Mouse (Mus musculus) hindbrain, embryonic 10.5 days (tissue): ENCODE measurements around the gene Gm45233. TPM values are rescaled to one million over a fixed set of nuclear protein-coding genes. Genes with fewer than 3 reads are reported as not detected.
"Not testable (repeated sequence)": the region's sequence is repeated elsewhere in the genome, so short reads cannot be mapped to it uniquely, and the experiment has no call there.

Experiments
- DNase-seq: peaks from one replicate; pipeline ENCODE4 v3.0.0-alpha.2; 2017; ENCODE audit warnings: low spot score
- H3K27ac ChIP-seq: fragments of 300-500 bp; sonication (generic); 2 replicates; pipeline ENCODE4 v1.5.1; 2016; ENCODE audit warnings: mild to moderate bottlenecking, moderate library complexity
- H3K27me3 ChIP-seq: fragments of 300-500 bp; sonication (generic); 2 replicates; pipeline ENCODE4 v1.6.1; 2016; ENCODE audit warnings: mild to moderate bottlenecking; ENCODE audit not compliant: poor library complexity, insufficient read depth, severe bottlenecking
- H3K36me3 ChIP-seq: fragments of 300-500 bp; sonication (generic); 2 replicates; pipeline ENCODE4 v1.6.1; 2016; ENCODE audit warnings: mild to moderate bottlenecking, moderate library complexity
- H3K4me1 ChIP-seq: fragments of 300-500 bp; sonication (generic); replicated peaks from 2 replicates; pipeline ENCODE4 v1.6.1; 2016; ENCODE audit warnings: mild to moderate bottlenecking
- H3K4me3 ChIP-seq: fragments of 300-500 bp; sonication (generic); 2 replicates; pipeline ENCODE4 v1.5.1; 2016; ENCODE audit warnings: mild to moderate bottlenecking, moderate library complexity
- H3K9me3 ChIP-seq: fragments of 300-500 bp; sonication (generic); 2 replicates; pipeline ENCODE4 v1.6.1; 2016; ENCODE audit warnings: mild to moderate bottlenecking, moderate library complexity
- WGBS: fragments of 180-500 bp; shearing (Covaris S2); methylation state at CpG from one replicate; pipeline ENCODE4 v1.1.7; 2016; 5-methylcytosine and 5-hydroxymethylcytosine counted together
- polyA plus RNA-seq: library from polyadenylated mRNA; unstranded; fragments of >200 nt; fragmentation: Nextera tagmentation; extraction: Ambion mirVana; gene quantifications from 2 replicates; pipeline ENCODE4 v1.2.1, GENCODE M21; 2016

The Gm45233 gene
- polyA plus RNA-seq = 0.47 and 0.51 TPM in 2 replicates

DNA sequence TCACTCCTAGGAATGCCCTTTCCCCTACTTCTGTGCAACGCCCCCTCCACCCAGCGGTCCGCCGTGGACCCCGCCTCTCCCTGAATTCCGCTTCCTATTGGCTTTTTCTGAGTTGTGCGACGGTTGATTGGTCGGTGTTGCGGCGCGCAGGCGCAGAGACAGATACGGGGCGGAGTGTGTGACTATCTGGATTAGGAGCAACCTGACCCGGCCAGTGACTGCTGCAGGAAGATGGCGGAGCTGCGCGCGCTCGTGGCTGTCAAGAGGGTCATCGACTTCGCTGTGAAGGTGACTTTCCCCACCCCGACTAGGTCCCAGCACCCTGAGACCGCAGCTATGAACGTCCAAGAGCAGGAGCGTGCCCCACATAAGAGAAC, at the start of gene Gm45233, which contains the start of gene Etfb:
Gene Gm45233, plus strand, starts transcription at position 212 of the 377 bp plus-strand sequence.
Gene Etfb, plus strand, starts transcription at position 167 of the 377 bp plus-strand sequence.
- DNase-seq = peak; percentile 95
- WGBS = under 1% methylated on average over 27 of the region's 27 CpGs

DNA sequence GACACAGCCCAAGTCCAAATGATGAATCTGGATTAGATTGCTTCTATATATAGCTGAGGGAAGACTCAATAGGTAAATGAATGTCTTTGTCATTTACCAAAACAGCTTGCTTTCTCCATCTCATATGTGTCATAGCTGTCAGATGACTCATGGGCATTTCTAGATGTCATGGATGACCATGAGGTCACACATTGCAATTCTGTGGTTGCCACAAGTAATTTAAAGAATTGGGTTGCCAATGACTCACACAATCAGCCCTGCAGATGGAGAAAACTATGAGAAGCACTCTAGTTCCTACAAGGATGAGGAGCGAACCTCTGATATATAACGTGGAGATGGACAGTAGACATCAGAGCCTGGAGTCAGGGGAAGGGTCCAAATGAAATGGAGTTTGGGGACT, 44.4 kb upstream of the Gm45233 start:
- H3K27me3 ChIP-seq = no peaks in the 10 kb centered on the region
- H3K4me3 ChIP-seq = no peak overlapping the region
- no peak for DNase-seq
- 90% methylated on average over 2 of the region's 2 CpGs for WGBS
- no peaks in the 10 kb centered on the region for H3K36me3 ChIP-seq
- H3K4me1 ChIP-seq = no peaks in the 10 kb centered on the region
- no peak overlapping the region for H3K27ac ChIP-seq
- H3K9me3 ChIP-seq = no peaks in the 10 kb centered on the region

More for the DNA sequence above, at the start of gene Gm45233, which contains the start of gene Etfb:
- peak within 1 kb of the TSS; percentile 66 for H3K4me3 ChIP-seq
- peak within 1 kb of the TSS; percentile 88 for H3K27ac ChIP-seq
- no peaks in the 10 kb centered on the region for H3K36me3 ChIP-seq
- no peaks in the 10 kb centered on the region for H3K9me3 ChIP-seq
- H3K27me3 ChIP-seq = no peaks in the 10 kb centered on the region
- peaks cover 22% of the 10 kb centered on the region for H3K4me1 ChIP-seq

DNA sequence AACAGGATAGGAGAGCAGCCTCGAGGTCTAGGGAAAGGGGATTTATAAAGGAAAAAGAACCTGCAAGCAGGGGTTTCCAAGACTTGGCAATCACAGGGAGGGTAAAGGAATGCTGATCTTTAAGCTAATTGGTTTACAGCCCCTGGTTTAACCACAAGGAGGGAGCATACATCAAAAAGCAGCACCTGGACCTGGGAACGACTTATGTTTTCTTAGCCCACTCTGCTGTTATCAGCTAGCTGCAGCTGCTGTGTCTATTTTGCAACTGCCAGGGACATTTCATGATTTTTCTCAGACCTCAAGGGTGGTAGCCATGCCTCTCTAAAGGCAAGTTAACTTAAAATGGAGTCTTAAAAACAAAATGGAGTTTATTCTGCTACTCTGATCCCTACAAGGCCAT, 41.2 kb upstream of the Gm45233 start:
- Histone ChIP-seq H3K27me3 (no peaks in the 10 kb centered on the region), H3K36me3 (no peaks in the 10 kb centered on the region), H3K4me1 (no peaks in the 10 kb centered on the region), H3K9me3 (no peaks in the 10 kb centered on the region), H3K4me3 (no peak overlapping the region), H3K27ac (no peak overlapping the region)
- DNase-seq = no peak
- 65% methylated on average over 2 of the region's 2 CpGs for WGBS

DNA sequence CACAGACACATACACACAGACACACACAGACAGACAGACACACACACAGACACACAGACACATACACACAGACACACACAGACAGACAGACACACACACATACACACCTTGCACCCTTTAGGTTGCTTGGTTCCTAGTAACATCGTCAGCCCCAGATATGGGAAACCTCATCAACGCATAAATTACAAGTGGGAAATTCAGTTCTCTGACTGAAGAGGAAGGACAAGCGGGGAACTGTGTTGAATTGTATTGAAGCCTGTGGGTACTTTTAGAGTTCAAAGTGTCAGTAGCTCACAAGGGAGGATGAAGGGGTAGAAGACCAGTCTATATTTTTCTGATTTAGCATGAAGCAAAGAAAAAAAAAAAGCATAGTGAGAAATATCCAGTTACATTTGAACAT, 36.4 kb upstream of the Gm45233 start:
- Histone ChIP-seq H3K36me3 (no peaks in the 10 kb centered on the region), H3K27ac (no peak overlapping the region), H3K4me1 (peaks cover 5% of the 10 kb centered on the region), H3K9me3 (no peaks in the 10 kb centered on the region; the same call in 1 of the 2 replicates), H3K4me3 (no peak overlapping the region), H3K27me3 (no peaks in the 10 kb centered on the region)
- DNase-seq = no peak
- WGBS = 88% methylated on average over 3 of the region's 3 CpGs

DNA sequence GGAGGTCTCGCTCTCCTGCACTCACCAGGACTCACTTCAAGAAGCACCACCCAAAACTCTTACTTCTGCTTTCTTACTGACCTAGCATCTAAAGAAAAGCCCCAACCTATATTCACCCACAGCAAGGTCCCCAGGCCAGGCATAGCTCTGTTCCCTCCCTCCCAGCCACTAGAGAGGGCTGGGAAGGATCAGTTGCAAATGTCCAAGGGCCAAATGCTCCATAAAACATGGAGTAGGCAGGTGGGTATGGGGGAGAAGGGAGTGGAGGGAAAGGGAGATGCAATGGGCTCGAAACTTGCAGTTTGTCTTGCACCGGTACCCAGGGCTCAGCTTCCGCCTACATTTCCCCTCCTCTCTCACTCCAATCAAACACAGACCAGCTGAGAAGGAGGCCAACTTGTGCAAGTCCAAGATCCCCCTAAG, 35.8 kb upstream of the Gm45233 start, which contains the start of gene Siglecg:
Gene Siglecg, plus strand, starts transcription at position 74 of the 423 bp plus-strand sequence.
- Histone ChIP-seq H3K9me3 (no peaks in the 10 kb centered on the region; the same call in 1 of the 2 replicates), H3K4me3 (no peak within 1 kb of the TSS), H3K27me3 (no peaks in the 10 kb centered on the region), H3K4me1 (peaks cover 5% of the 10 kb centered on the region), H3K36me3 (no peaks in the 10 kb centered on the region), H3K27ac (no peak within 1 kb of the TSS)
- 80% methylated on average over 4 of the region's 4 CpGs for WGBS
- DNase-seq = no peak

DNA sequence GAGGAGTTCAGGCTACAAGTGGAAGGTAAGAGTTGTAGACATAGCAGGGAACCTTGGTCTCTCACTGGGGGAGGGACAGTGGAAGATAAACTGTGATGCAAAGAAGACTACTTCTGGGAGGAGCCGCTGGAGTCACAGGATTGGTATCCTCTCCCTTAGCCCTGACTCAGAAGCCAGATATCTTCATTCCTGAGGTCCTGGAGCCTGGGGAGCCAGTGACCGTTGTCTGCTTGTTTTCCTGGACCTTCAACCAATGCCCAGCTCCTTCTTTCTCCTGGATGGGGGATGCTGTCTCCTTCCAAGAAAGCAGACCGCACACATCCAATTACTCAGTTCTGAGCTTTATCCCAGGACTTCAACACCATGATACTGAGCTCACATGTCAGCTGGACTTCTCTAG, 34.8 kb upstream of the Gm45233 start:
- DNase-seq = no peak
- H3K4me3 ChIP-seq = no peak overlapping the region
- WGBS = 73% methylated on average over 3 of the region's 3 CpGs
- H3K36me3 ChIP-seq = no peaks in the 10 kb centered on the region
- H3K4me1 ChIP-seq = peaks cover 5% of the 10 kb centered on the region
- no peaks in the 10 kb centered on the region for H3K27me3 ChIP-seq
- H3K9me3 ChIP-seq = no peaks in the 10 kb centered on the region; the same call in 1 of the 2 replicates
- no peak overlapping the region for H3K27ac ChIP-seq

DNA sequence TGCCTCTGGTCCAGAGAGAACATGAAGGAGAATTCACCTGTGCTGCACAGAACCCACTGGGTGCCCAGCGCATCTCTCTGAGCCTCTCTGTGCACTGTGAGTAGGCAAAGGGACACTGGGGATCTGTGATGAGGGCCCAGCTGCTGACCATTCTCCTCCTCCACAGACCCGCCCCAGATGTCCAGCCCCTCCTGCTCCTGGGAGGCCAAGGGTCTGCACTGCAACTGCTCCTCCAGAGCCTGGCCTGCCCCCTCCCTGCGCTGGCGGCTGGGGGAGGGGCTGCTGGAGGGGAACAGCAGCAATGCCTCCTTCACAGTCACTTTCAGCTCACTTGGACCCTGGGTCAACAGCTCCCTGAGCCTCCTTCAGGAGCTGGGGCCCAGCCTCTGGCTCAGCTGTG, 32.2 kb upstream of the Gm45233 start:
- H3K27ac ChIP-seq, H3K27me3 ChIP-seq, H3K4me3 ChIP-seq, H3K4me1 ChIP-seq, H3K9me3 ChIP-seq, H3K36me3 ChIP-seq: not testable (repeated sequence)
- WGBS = 29% methylated on average over 4 of the region's 4 CpGs
- peak; percentile 10 for DNase-seq

DNA sequence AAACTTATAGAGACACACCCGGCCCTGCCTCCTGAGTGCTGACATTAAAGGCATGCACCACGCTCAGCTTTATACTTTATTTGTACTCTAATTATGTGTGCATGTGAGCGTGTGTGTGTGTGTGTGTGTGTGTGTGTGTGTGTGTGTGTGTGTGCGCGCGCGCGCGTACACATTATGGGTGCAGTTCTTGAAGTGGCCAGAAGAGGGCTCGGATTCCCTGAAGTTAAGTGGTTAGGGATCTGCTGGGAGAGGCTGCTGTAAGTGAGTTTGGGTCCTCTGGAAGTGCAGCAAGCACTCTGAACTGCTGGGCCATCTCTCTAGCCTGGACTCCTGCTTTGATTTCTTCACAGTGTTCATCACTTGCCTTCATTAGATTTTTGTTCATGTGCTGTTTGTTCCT, 26.6 kb upstream of the Gm45233 start:
- Histone ChIP-seq H3K9me3 (peaks cover 5% of the 10 kb centered on the region; the same call in 1 of the 2 replicates), H3K27me3 (no peaks in the 10 kb centered on the region), H3K4me1 (no peaks in the 10 kb centered on the region), H3K4me3 (no peak overlapping the region), H3K36me3 (no peaks in the 10 kb centered on the region), H3K27ac (no peak overlapping the region)
- DNase-seq = peak; percentile 5
- 83% methylated on average over 10 of the region's 10 CpGs for WGBS

DNA sequence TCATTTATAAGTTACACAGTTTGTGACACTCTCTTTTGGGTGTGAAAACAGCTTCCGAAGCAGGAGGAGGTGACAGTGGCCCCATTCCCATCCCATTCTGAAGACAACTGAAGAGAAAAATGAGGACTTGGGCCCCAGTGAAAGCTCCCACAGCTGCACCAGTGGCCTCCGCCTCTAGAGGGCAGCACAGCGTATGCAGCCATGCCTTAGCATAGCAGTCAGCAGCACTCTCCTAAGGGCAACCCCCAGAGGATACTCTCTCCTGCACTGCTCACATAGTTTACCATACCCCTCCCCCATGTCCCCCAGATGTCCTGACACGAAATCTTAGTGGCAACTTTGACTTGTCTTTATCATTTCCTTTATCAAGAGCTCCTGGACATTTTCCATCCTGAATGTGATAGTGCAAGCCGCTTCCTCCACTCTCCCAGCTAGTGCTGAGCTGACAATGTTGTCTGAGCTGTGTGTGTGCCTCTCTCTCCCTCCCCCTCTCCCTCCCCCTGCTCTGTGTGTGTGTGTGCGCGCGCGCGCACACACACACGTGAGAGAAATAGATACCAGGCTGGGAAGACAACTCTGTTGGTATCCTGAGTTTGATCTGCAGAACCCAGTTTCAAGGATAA, 20.8 kb upstream of the Gm45233 start:
- peak overlapping the region; percentile 21; the same call in 1 of the 2 replicates for H3K4me3 ChIP-seq
- 11% methylated on average over 11 of the region's 11 CpGs for WGBS

DNA sequence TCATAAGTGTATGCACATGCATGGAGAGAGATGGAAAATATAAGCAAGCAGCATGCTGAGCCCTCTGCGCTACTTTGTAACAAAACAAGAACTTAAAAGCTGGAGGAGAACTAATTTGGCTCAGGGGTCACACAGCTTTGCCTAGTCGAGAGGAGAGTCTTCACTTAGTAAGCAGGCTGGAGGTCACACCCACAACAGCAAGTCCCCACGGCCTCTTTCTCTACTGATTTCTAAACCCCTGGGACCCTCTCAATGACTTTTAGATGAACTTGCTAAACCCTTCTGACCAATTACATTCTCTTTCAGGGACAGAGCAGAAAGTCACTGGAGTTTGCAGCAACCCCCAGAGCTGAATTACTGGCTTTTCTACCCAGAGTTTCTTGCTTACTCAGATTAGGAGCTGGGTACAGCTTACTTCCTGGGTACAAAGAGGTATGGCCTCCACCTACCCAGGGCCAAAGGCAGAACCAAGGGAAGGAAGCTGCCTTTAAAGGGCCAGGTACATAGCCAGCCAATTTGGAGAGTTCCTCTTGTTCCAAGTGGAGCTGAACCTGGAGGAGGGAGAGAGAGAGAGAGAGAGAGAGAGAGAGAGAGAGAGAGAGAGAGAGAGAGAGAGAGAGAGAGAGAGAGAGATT, 19.8 kb upstream of the Gm45233 start:
- Histone ChIP-seq H3K4me1 (0 out of 2 replicates have a peak, but pooled peaks cover 5% of the 10 kb centered on the region), H3K36me3 (no peaks in the 10 kb centered on the region), H3K27me3 (no peaks in the 10 kb centered on the region), H3K9me3 (no peaks in the 10 kb centered on the region), H3K27ac (no peak overlapping the region), H3K4me3 (no peak overlapping the region)
- WGBS = 70% methylated on average over 3 of the region's 3 CpGs
- no peak for DNase-seq

More for the DNA sequence above, 20.8 kb upstream of the Gm45233 start:
- DNase-seq = peak; percentile 85
- Histone ChIP-seq H3K27me3 (no peaks in the 10 kb centered on the region), H3K4me1 (0 out of 2 replicates have a peak, but pooled peaks cover 5% of the 10 kb centered on the region), H3K9me3 (no peaks in the 10 kb centered on the region), H3K27ac (no peak overlapping the region), H3K36me3 (no peaks in the 10 kb centered on the region)

DNA sequence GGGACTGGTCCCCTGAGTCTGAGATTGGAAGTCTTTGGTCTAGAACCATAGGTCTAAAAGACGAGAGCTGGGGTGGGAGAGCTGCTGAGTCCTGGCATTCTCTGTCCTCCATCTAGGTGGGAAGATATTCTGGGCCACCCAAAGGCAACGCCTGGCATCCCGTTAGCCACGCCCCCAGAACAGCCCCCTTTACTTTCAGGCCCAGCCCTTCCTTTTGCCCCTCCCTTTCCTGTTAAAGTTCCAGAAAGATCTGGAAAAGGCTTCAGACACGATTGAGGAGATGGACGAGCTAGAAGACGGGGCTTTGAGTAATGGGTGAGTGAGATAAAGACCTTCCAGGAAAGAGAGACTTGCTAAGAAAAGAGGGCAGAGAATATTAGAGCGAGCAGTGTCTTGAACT, 16.5 kb upstream of the Gm45233 start, which contains the start of gene Lim2:
Gene Lim2, plus strand, starts transcription at position 265 of the 400 bp plus-strand sequence.
- no peak within 1 kb of the TSS for H3K4me3 ChIP-seq
- no peaks in the 10 kb centered on the region for H3K36me3 ChIP-seq
- no peak for DNase-seq
- WGBS = 90% methylated on average over 8 of the region's 8 CpGs
- H3K9me3 ChIP-seq = peaks cover 2% of the 10 kb centered on the region; the same call in 1 of the 2 replicates
- no peaks in the 10 kb centered on the region for H3K27me3 ChIP-seq
- 0 out of 2 replicates have a peak, but pooled peaks cover 5% of the 10 kb centered on the region for H3K4me1 ChIP-seq
- H3K27ac ChIP-seq = no peak within 1 kb of the TSS

DNA sequence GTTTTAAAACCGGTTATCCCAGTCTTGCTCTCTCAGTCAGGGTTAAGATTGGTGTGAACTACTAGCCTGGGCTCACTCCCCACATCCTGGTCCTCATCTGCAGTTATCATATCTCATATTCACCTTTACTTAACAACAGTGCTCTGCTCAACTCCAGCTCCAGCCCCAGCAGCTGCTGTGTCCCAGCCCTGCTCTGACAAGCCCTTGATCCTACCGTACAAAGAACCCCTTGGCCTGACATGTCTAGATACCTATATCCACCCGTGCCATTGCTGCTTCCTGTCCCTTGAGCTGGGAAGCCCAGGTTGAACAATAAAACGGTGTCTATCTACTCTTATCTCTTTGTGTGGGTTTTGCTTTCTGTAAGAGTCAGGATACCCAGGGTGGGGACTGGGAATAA, 14.4 kb upstream of the Gm45233 start:
- Histone ChIP-seq H3K4me1 (no peaks in the 10 kb centered on the region), H3K27ac (no peak overlapping the region), H3K4me3 (no peak overlapping the region), H3K27me3 (no peaks in the 10 kb centered on the region), H3K36me3 (no peaks in the 10 kb centered on the region), H3K9me3 (peaks cover 2% of the 10 kb centered on the region; the same call in 1 of the 2 replicates)
- no peak for DNase-seq
- 60% methylated on average over 4 of the region's 4 CpGs for WGBS

DNA sequence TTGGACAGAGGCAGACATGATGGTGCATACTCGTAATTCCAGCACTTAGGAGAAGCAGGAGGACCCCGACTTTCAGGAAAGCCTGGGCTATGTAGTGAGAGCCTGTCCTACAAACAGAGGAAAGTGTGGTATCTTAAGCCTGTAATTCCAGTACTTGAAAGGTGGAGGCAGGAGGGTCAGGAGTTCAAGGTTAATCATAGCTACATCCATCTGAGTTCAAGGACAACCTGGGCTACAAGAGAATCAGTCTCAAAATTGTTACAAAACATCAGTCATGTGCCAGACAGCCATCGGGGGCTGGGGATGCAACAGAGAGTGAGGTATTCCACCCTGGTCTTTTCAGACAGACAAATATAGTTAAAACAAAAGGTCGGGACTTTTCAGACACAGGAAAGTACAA, 11.0 kb upstream of the Gm45233 start:
- DNase-seq = no peak
- no peaks in the 10 kb centered on the region for H3K36me3 ChIP-seq
- no peaks in the 10 kb centered on the region for H3K27me3 ChIP-seq
- peaks cover 2% of the 10 kb centered on the region; the same call in 1 of the 2 replicates for H3K9me3 ChIP-seq
- WGBS = 79% methylated on average over 4 of the region's 4 CpGs
- H3K27ac ChIP-seq = no peak overlapping the region
- H3K4me1 ChIP-seq = no peaks in the 10 kb centered on the region
- H3K4me3 ChIP-seq = no peak overlapping the region
